Mouse (Mus musculus) lung, adult 10 weeks (tissue): ENCODE measurements around the gene Fam204a. TPM values are rescaled to one million over a fixed set of nuclear protein-coding genes. Genes with fewer than 3 reads are reported as not detected.

Experiments
- polyA plus RNA-seq: library from polyadenylated mRNA; stranded (reverse); fragments of 350-450 nt; fragmentation: Illumina TruSeq; extraction: RNeasy Lipid Tissue Mini Kit (QIAGEN cat#74804); gene quantifications from one replicate; pipeline ENCODE4 v1.2.3, GENCODE M21; 2014; ENCODE audit warnings: low read depth, low replicate concordance; ENCODE audit not compliant: insufficient read depth

The Fam204a gene
- polyA plus RNA-seq: 27.8 TPM

DNA sequence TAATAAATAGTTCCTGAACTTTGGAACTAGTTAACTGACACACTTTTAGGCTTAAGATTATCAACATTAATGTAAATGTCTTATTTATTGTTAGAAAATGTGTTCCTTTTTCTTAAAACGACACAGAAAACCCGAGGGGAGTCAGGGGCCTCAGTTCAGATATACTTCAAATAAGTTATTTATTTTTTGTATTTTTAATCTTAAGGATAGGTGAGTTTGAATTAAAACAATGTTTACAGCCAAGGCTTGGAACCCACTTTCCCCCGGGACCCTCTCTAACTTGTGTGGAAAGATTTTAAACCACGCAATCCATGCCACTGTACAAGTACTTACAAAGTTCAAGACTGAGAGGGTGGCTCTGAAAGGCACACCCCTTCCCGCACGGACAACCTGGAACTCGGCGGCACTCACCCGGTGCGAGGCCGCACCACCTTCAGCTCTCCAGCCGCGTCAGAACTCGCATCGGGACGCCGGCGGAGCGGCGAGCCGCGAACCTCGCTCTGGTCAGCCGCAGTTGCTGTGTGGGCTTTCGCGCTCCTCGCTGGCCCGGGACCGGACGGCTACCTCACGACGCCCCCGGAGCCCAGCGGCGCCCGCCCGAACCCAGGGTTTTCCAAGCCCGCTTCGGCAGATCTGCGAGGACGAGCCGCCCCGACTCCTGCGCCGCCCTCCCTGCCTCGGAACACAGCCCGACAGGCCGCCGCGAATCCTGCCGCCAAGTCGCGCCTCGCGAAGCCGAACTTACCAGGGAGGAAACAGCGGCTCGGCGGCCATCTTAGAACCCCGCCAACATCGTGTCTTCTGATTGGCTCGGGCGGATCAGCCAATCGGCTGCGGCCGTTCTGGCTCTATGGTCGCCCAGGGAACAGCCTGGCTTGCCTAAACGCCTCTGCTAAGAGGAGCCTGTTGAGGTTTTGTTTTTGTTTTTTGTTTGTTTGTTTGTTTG is at the start of gene Fam204a:
Gene Fam204a, minus strand, starts transcription at position 803 of the 946 bp plus-strand sequence.

Other genes with a start within 250 kb of the Fam204a start
- gene Prlhr, start 241.6 kb upstream of the Fam204a start, polyA plus RNA-seq: not detected